Mouse (Mus musculus) hindbrain, embryonic 11.5 days (tissue): ENCODE measurements around the gene Kalrn. TPM values are rescaled to one million over a fixed set of nuclear protein-coding genes. Genes with fewer than 3 reads are reported as not detected.

ENCODE experiments used
- ATAC-seq: fragments of 200-750 bp; cut with Nextera tagmentation; 2 replicates; pipeline ENCODE4 v1.8.0; 2017; ENCODE audit warnings: mild to moderate bottlenecking, moderate TSS enrichment, moderate library complexity; ENCODE audit not compliant: low FRiP score
- DNase-seq: peaks from one replicate; pipeline ENCODE4 v3.0.0-alpha.2; 2015; ENCODE audit warnings: low spot score
- H3K27ac ChIP-seq: fragments of 300-500 bp; sonication (generic); 2 replicates; pipeline ENCODE4 v1.5.1; 2014; ENCODE audit warnings: mild to moderate bottlenecking, low read depth, low read length
- H3K27me3 ChIP-seq: fragments of 300-500 bp; sonication (generic); 2 replicates; pipeline ENCODE4 v1.6.1; 2014; ENCODE audit warnings: mild to moderate bottlenecking, low read length, moderate library complexity, mixed read lengths; ENCODE audit not compliant: control insufficient read depth, insufficient read depth
- H3K36me3 ChIP-seq: fragments of 300-500 bp; sonication (generic); 2 replicates; pipeline ENCODE4 v1.6.1; 2014; ENCODE audit warnings: mild to moderate bottlenecking, low read length, moderate library complexity, mixed read lengths; ENCODE audit not compliant: control insufficient read depth, insufficient read depth
- H3K4me1 ChIP-seq: fragments of 300-500 bp; sonication (generic); replicated peaks from 2 replicates; pipeline ENCODE4 v1.6.1; 2014; ENCODE audit warnings: low read length, mixed read lengths; ENCODE audit not compliant: control insufficient read depth, insufficient read depth
- H3K4me2 ChIP-seq: fragments of 300-500 bp; sonication (generic); replicated peaks from 2 replicates; pipeline ENCODE4 v1.6.1; 2014; ENCODE audit warnings: mild to moderate bottlenecking, low read depth, low read length
- H3K4me3 ChIP-seq: fragments of 300-500 bp; sonication (generic); 2 replicates; pipeline ENCODE4 v1.5.1; 2014; ENCODE audit warnings: low read depth, low read length
- H3K9ac ChIP-seq: fragments of 300-500 bp; sonication (generic); 2 replicates; pipeline ENCODE4 v1.6.1; 2014; ENCODE audit warnings: low read depth, low read length
- H3K9me3 ChIP-seq: fragments of 300-500 bp; sonication (generic); 2 replicates; pipeline ENCODE4 v1.6.1; 2016; ENCODE audit warnings: low read length; ENCODE audit not compliant: control insufficient read depth
- WGBS: fragments of 180-500 bp; shearing (Covaris S2); extraction: QIAGEN DNeasy Blood & Tissue Kit; methylation state at CpG from one replicate; pipeline ENCODE4 v1.1.7; 2014; 5-methylcytosine and 5-hydroxymethylcytosine counted together
- polyA plus RNA-seq: library from polyadenylated mRNA; unstranded; fragments of >200 nt; fragmentation: Nextera tagmentation; extraction: Ambion mirVana; gene quantifications from 2 replicates; pipeline ENCODE4 v1.2.1, GENCODE M21; 2014

The Kalrn gene
- polyA plus RNA-seq, 1 experiment from 2014 or later: 25.6 TPM

DNA sequence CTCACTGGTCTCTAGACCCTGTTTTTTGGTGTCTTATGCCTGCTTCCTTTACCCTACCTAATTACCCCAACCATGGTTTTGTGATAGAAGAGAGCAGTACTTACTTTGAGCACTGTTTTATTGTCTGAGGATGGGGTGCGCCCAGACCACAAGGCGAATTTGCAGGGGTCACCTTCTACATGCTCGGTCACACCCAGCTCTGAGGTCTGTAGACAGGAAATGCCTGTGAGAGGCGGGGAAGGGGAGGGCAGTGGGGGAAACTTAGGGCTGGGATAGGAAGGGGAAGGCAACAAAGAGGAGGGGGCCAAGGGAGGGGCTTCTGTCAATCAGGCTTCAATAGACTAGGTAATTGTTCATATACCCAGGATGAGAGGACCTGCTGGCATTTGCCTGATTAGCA lies 397.7 kb downstream of the Kalrn start:
- H3K4me1 ChIP-seq: no peaks in the 10 kb centered on the region
- H3K27me3 ChIP-seq: no peaks in the 10 kb centered on the region
- H3K27ac ChIP-seq: no peak overlapping the region
- 85% methylated on average over 4 of the region's 4 CpGs for WGBS
- H3K9me3 ChIP-seq: no peaks in the 10 kb centered on the region
- H3K4me2 ChIP-seq: no peak overlapping the region
- no peak for DNase-seq
- H3K9ac ChIP-seq: no peak overlapping the region
- no peak for ATAC-seq
- no peak overlapping the region for H3K4me3 ChIP-seq
- 0 out of 2 replicates have a peak, but pooled peaks cover 7% of the 10 kb centered on the region for H3K36me3 ChIP-seq

- ATAC-seq: no peak
- Histone ChIP-seq H3K27ac (no peak overlapping the region), H3K36me3 (0 out of 2 replicates have a peak, but pooled peaks cover 7% of the 10 kb centered on the region)
Measured at GRCm38 (mm10) chr16:34172572-34173181, 400.7 kb downstream of the Kalrn start.

GRCm38 (mm10) chr16:34167042-34167441 lies 406.3 kb downstream of the Kalrn start:
- no peak for DNase-seq
- H3K27ac ChIP-seq: no peak overlapping the region

More at GRCm38 (mm10) chr16:34172572-34173181, 400.7 kb downstream of the Kalrn start:
- no peaks in the 10 kb centered on the region for H3K9me3 ChIP-seq
- no peak for DNase-seq
- H3K4me1 ChIP-seq: no peaks in the 10 kb centered on the region
- no peaks in the 10 kb centered on the region for H3K27me3 ChIP-seq
- no peak overlapping the region for H3K4me2 ChIP-seq
- WGBS: 92% methylated on average over 11 of the region's 11 CpGs
- no peak overlapping the region for H3K9ac ChIP-seq
- H3K4me3 ChIP-seq: no peak overlapping the region

GRCm38 (mm10) chr16:34163086-34163485 lies 410.2 kb downstream of the Kalrn start:
- DNase-seq (no peak), ATAC-seq (no peak)
- Histone ChIP-seq H3K9me3 (no peaks in the 10 kb centered on the region), H3K4me2 (no peak overlapping the region), H3K4me3 (no peak overlapping the region), H3K36me3 (no peaks in the 10 kb centered on the region), H3K4me1 (no peaks in the 10 kb centered on the region), H3K27ac (no peak overlapping the region), H3K27me3 (no peaks in the 10 kb centered on the region), H3K9ac (no peak overlapping the region)
- WGBS: 84% methylated on average over 9 of the region's 9 CpGs

More at GRCm38 (mm10) chr16:34167042-34167441, 406.3 kb downstream of the Kalrn start:
- no peak overlapping the region for H3K4me3 ChIP-seq
- H3K9me3 ChIP-seq: no peaks in the 10 kb centered on the region
- WGBS: 89% methylated on average over 5 of the region's 5 CpGs
- no peaks in the 10 kb centered on the region for H3K27me3 ChIP-seq
- no peaks in the 10 kb centered on the region for H3K36me3 ChIP-seq
- no peak for ATAC-seq
- H3K4me1 ChIP-seq: no peaks in the 10 kb centered on the region
- no peak overlapping the region for H3K9ac ChIP-seq
- no peak overlapping the region for H3K4me2 ChIP-seq

GRCm38 (mm10) chr16:34159576-34159975 lies 413.8 kb downstream of the Kalrn start:
- no peaks in the 10 kb centered on the region for H3K36me3 ChIP-seq
- H3K4me1 ChIP-seq: no peaks in the 10 kb centered on the region
- H3K9ac ChIP-seq: no peak overlapping the region
- H3K4me2 ChIP-seq: no peak overlapping the region
- H3K4me3 ChIP-seq: no peak overlapping the region
- no peak for DNase-seq
- H3K9me3 ChIP-seq: no peaks in the 10 kb centered on the region
- WGBS: 96% methylated on average over 3 of the region's 3 CpGs
- no peak for ATAC-seq
- H3K27me3 ChIP-seq: no peaks in the 10 kb centered on the region
- H3K27ac ChIP-seq: no peak overlapping the region

GRCm38 (mm10) chr16:34157386-34158135 lies 415.8 kb downstream of the Kalrn start:
- no peak overlapping the region for H3K4me2 ChIP-seq
- H3K4me3 ChIP-seq: no peak overlapping the region
- no peaks in the 10 kb centered on the region for H3K27me3 ChIP-seq
- H3K9me3 ChIP-seq: no peaks in the 10 kb centered on the region
- H3K27ac ChIP-seq: no peak overlapping the region
- no peak overlapping the region for H3K9ac ChIP-seq
- 60% methylated on average over 4 of the region's 4 CpGs for WGBS
- no peaks in the 10 kb centered on the region for H3K4me1 ChIP-seq
- no peak for ATAC-seq
- no peak for DNase-seq
- no peaks in the 10 kb centered on the region for H3K36me3 ChIP-seq

- H3K4me3 ChIP-seq: no peak overlapping the region
- H3K4me1 ChIP-seq: no peaks in the 10 kb centered on the region
- DNase-seq (no peak), ATAC-seq (no peak)
- no peaks in the 10 kb centered on the region for H3K36me3 ChIP-seq
- WGBS: 86% methylated on average over 3 of the region's 3 CpGs
- H3K27me3 ChIP-seq: no peaks in the 10 kb centered on the region
- H3K9ac ChIP-seq: no peak overlapping the region
- H3K27ac ChIP-seq: no peak overlapping the region
- no peak overlapping the region for H3K4me2 ChIP-seq
- H3K9me3 ChIP-seq: no peaks in the 10 kb centered on the region
Measured at GRCm38 (mm10) chr16:34155696-34156095, 417.6 kb downstream of the Kalrn start.

- no peak overlapping the region for H3K4me2 ChIP-seq
- no peak overlapping the region for H3K27ac ChIP-seq
- H3K4me1 ChIP-seq: no peaks in the 10 kb centered on the region
- no peak overlapping the region for H3K9ac ChIP-seq
- no peaks in the 10 kb centered on the region for H3K27me3 ChIP-seq
- no peaks in the 10 kb centered on the region for H3K36me3 ChIP-seq
- WGBS: 82% methylated on average over 3 of the region's 3 CpGs
- no peak overlapping the region for H3K4me3 ChIP-seq
- no peaks in the 10 kb centered on the region for H3K9me3 ChIP-seq
- no peak for ATAC-seq
- no peak for DNase-seq
Measured at GRCm38 (mm10) chr16:34154903-34155302, 418.4 kb downstream of the Kalrn start.
